Mouse (Mus musculus) limb, embryonic 10.5 days (tissue): ENCODE measurements at regions not wholly inside any gene's neighbourhood (a gene's known extent, or its start where the extent isn't known, plus 50 kb on each side); places are given as distances from the start of the nearest gene placed in this dataset.
"Not testable (repeated sequence)": the region's sequence is repeated elsewhere in the genome, so short reads cannot be mapped to it uniquely, and the experiment has no call there.

ENCODE experiments used
- DNase-seq: peaks from one replicate; pipeline ENCODE4 v3.0.0-alpha.2; 2017; ENCODE audit warnings: low spot score
- H3K27ac ChIP-seq: fragments of 300-500 bp; sonication (generic); 2 replicates; pipeline ENCODE4 v1.5.1; 2016; ENCODE audit warnings: mild to moderate bottlenecking
- H3K27me3 ChIP-seq: fragments of 300-500 bp; sonication (generic); 2 replicates; pipeline ENCODE4 v1.6.1; 2016; ENCODE audit warnings: low read depth, mild to moderate bottlenecking; ENCODE audit not compliant: poor library complexity, severe bottlenecking
- H3K36me3 ChIP-seq: fragments of 300-500 bp; sonication (generic); 2 replicates; pipeline ENCODE4 v1.6.1; 2016; ENCODE audit warnings: mild to moderate bottlenecking, moderate library complexity
- H3K4me1 ChIP-seq: fragments of 300-500 bp; sonication (generic); 2 replicates; pipeline ENCODE4 v1.6.1; 2016
- H3K4me3 ChIP-seq: fragments of 300-500 bp; sonication (generic); 2 replicates; pipeline ENCODE4 v1.5.1; 2016; ENCODE audit warnings: mild to moderate bottlenecking, moderate library complexity
- H3K9me3 ChIP-seq: fragments of 300-500 bp; sonication (generic); replicated peaks from 2 replicates; pipeline ENCODE4 v1.6.1; 2016; ENCODE audit warnings: mild to moderate bottlenecking
- WGBS: fragments of 180-500 bp; shearing (Covaris S2); methylation state at CpG from one replicate; pipeline ENCODE4 v1.1.7; 2016; 5-methylcytosine and 5-hydroxymethylcytosine counted together

DNA sequence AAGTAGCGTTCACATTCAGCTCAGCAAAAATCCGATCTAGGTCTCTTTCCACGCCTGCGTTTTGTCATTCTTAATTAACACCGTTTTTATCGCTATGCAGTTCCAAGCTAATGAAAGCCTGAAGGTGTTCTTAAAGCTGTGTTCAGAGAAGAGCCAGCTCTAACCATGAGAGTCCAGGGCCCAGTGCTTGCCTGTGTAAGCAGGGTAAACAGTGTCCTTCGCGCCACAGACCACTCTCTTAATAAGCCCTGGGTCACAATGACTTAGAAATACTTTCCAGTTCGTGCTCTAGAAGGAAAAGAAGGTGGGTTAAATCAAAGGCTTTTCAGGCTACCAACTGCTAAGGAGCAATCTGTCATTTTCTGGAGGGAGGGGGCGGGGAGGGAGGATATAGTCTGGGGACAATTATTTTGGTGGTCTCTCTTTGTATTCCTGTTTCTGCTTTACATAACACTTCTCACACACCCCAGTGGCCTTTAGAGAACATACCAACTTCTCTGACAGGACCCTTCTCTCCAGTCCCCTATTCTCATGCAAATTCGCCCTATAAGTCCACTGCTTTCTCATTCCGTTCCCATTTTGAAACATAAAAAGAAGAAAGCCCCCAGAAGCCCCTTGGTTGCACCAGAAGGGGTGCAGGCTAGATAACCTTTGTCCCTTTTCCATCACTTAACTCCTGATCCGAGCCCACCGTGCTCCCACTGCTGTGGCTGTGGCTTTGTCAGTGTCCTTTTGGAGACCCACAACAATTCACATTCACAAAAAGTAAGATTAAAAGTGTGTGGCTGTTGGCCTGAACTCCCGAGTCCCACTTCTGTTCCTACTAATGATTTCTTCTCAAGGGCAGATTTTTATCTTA, 63.6 kb downstream of the H2al2a start:
- DNase-seq: no peak
- 46% methylated on average over 15 of the region's 15 CpGs for WGBS
- H3K36me3 ChIP-seq: no peaks in the 10 kb centered on the region
- no peaks in the 10 kb centered on the region for H3K27me3 ChIP-seq
- peak overlapping the region; percentile 68; the same call in 1 of the 2 replicates for H3K27ac ChIP-seq
- no peaks in the 10 kb centered on the region for H3K9me3 ChIP-seq
- peaks cover 15% of the 10 kb centered on the region for H3K4me1 ChIP-seq
- no peak overlapping the region for H3K4me3 ChIP-seq

GRCm38 (mm10) chr2:17932426-17932931, 64.3 kb downstream of the H2al2a start:
- Histone ChIP-seq H3K27ac (peak overlapping the region; percentile 68), H3K4me1 (peaks cover 15% of the 10 kb centered on the region), H3K9me3 (no peaks in the 10 kb centered on the region), H3K27me3 (no peaks in the 10 kb centered on the region), H3K36me3 (no peaks in the 10 kb centered on the region), H3K4me3 (no peak overlapping the region)
- WGBS: 61% methylated on average over 16 of the region's 16 CpGs
- no peak for DNase-seq

DNA sequence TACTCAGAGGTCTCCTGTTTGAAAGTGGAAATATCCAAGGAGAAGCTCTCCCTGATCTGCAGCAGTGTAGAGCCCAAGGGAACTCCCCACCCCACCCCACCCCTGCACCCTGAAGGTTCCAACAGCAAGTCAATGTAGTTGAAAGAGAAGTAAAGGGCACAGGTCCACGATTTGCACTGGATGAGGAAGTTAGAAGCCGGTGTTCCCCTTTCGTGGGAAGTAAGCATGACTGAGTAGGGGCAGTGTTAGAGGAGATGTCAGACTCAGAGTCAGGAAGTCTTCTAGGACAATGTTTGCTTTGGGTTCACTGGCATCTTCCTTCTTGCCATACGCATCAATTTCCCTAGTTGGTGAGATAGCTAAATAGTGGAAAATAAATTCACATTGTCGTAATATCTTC, 64.9 kb downstream of the H2al2a start:
- Histone ChIP-seq H3K9me3 (no peaks in the 10 kb centered on the region), H3K27ac (no peak overlapping the region), H3K4me3 (no peak overlapping the region), H3K36me3 (no peaks in the 10 kb centered on the region), H3K4me1 (peaks cover 15% of the 10 kb centered on the region), H3K27me3 (no peaks in the 10 kb centered on the region)
- no peak for DNase-seq
- 89% methylated on average over 5 of the region's 5 CpGs for WGBS

DNA sequence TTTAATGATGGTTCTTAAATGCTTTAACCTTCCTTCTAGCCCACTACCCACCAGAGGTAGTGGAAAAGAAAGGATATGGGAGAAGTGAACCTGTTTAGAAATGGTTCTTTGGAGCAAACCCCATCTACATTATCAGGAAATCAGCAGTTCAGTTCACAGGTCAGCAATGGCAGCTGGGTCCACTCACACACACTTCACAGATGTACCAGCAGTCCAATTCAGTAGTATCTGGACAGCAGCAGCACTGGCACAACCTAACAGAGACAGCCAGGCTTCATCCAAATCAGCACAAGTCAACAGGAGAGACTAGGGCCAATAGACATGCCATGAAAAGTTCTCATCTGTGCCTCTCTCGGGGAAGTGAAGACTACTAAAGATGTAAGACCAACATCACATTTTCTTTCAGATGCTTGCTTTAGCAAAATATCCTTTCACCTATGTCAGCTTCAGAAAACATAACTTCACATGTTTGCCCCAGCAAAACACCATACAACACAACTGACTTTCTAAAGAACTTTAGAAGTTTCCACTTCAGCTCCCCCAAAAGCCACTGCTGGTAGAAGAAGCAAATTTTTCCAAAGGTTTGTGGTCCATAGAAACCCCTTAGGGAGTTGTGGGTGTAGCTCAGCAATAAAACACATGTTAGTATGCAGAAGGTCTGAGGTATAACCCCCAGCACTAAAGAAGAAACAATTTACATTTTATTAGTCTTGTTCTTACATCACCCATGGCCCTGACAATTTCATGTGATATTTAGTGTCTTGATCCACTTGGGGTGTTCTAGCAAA, 77.7 kb downstream of the H2al2a start:
- H3K4me1 ChIP-seq: peaks cover 5% of the 10 kb centered on the region; the same call in 1 of the 2 replicates
- WGBS: 87% methylated on average over 1 of the region's 1 CpGs
- no peaks in the 10 kb centered on the region for H3K9me3 ChIP-seq
- no peak overlapping the region for H3K27ac ChIP-seq
- H3K4me3 ChIP-seq: no peak overlapping the region
- no peak for DNase-seq
- H3K27me3 ChIP-seq: no peaks in the 10 kb centered on the region
- no peaks in the 10 kb centered on the region for H3K36me3 ChIP-seq

GRCm38 (mm10) chr2:17917238-17917946, 79.4 kb downstream of the H2al2a start:
- peaks cover 5% of the 10 kb centered on the region; the same call in 1 of the 2 replicates for H3K4me1 ChIP-seq
- H3K36me3 ChIP-seq: no peaks in the 10 kb centered on the region
- H3K27ac ChIP-seq: no peak overlapping the region
- H3K27me3 ChIP-seq: no peaks in the 10 kb centered on the region
- DNase-seq: no peak
- no peaks in the 10 kb centered on the region for H3K9me3 ChIP-seq
- H3K4me3 ChIP-seq: no peak overlapping the region
- WGBS: 35% methylated on average over 8 of the region's 8 CpGs

GRCm38 (mm10) chr2:17902616-17903015, 94.1 kb downstream of the H2al2a start:
- WGBS: 96% methylated on average over 1 of the region's 1 CpGs
- no peak for DNase-seq
- Histone ChIP-seq H3K9me3 (no peaks in the 10 kb centered on the region), H3K4me3 (no peak overlapping the region), H3K27me3 (peaks cover 20% of the 10 kb centered on the region), H3K4me1 (peaks cover 10% of the 10 kb centered on the region; the same call in 1 of the 2 replicates), H3K27ac (no peak overlapping the region), H3K36me3 (no peaks in the 10 kb centered on the region)

DNA sequence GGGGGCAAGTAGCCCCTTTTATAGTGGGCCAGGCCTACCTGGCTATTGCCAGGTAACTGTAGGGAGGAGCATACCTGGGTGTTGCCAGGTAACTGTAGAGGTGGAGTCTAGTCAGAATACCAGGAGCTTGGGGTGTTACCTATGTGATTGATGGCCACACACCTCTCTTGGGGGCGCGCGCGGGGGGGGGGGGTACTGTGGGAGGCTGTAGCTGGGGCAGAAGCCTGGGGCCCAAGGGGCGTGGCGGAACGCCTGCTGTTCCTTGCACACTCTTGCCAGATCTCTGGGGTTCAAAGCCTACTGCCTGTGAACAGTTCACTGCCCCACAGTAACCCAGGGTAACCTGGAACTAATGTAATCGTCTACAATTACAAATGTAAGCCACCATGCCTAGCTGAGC, 96.6 kb downstream of the H2al2a start:
- Histone ChIP-seq H3K36me3 (no peaks in the 10 kb centered on the region), H3K4me1 (peaks cover 10% of the 10 kb centered on the region; the same call in 1 of the 2 replicates), H3K9me3 (no peaks in the 10 kb centered on the region), H3K27me3 (peaks cover 20% of the 10 kb centered on the region), H3K27ac (no peak overlapping the region), H3K4me3 (no peak overlapping the region)
- WGBS: 39% methylated on average over 8 of the region's 8 CpGs
- DNase-seq: no peak

GRCm38 (mm10) chr2:17898780-17899179, 98.0 kb downstream of the H2al2a start:
- Histone ChIP-seq H3K4me1 (peaks cover 10% of the 10 kb centered on the region; the same call in 1 of the 2 replicates), H3K9me3 (no peaks in the 10 kb centered on the region), H3K4me3 (no peak overlapping the region), H3K27me3 (peaks cover 20% of the 10 kb centered on the region), H3K36me3 (no peaks in the 10 kb centered on the region), H3K27ac (no peak overlapping the region)
- DNase-seq: no peak
- 20% methylated on average over 3 of the region's 3 CpGs for WGBS

DNA sequence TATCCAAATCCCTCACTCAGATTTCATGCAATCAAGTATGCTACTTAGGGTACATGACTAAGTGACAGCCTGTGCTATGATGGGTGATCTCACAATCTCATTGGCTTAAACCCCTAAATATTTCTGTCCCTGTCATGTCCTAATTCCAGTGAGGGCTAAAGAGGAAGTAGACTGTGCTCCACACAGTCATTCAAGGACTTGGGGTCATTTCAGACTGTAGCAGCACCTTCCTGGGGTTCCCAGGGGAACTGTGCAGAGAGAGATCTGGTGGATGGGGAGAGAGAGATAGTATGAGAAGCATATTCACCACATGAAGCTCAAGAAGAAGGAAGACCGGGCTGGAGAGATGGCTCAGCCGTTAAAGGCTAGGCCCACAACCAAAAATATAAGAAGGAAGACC, 100.7 kb downstream of the H2al2a start:
- WGBS: 91% methylated on average over 2 of the region's 2 CpGs

DNA sequence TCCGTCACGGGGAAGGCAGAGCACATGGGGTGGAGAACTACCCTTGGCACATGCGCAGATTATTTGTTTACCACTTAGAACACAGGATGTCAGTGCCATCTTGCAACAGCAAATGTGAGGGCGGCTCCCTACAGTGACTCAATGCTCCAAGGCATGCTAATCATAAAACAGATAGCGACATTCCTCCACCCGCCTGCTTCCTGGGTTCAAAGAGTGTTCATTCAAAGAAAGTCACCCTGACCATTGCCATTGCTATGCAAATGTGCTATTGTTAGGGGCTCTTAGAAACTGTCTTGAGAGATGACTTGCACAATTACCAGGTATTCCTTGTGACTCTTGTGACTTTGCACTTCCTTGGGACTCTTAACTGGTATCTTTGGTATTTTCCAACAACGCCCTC, 104.1 kb downstream of the H2al2a start:
- WGBS: 93% methylated on average over 7 of the region's 7 CpGs
- not testable (repeated sequence) for DNase-seq, H3K27me3 ChIP-seq

More for the DNA sequence above, 100.7 kb downstream of the H2al2a start:
- Histone ChIP-seq H3K4me1 (peaks cover 10% of the 10 kb centered on the region; the same call in 1 of the 2 replicates), H3K4me3 (no peak overlapping the region), H3K9me3 (no peaks in the 10 kb centered on the region), H3K27me3 (peaks cover 20% of the 10 kb centered on the region), H3K27ac (no peak overlapping the region), H3K36me3 (no peaks in the 10 kb centered on the region)
- no peak for DNase-seq

DNA sequence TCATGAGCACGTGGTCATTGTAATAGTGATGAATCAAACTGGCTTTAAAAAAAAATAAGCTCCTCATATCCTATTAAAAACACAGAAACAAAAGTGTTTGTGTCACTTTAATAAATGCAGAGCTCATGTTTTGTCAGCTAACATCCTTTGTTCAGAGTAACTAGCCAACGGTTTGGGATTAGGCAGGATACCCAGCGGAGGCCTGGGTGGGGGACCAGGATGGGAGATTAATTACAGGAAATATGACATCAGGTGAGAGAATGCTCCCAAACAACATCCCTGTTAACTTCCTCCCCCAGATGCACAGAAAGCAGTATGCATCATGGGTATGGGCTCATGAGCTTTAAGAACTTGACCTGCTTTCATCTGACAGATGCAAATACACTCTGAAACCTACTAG, 109.1 kb downstream of the H2al2a start:
- Histone ChIP-seq H3K27me3 (no peaks in the 10 kb centered on the region), H3K4me3 (no peak overlapping the region), H3K4me1 (no peaks in the 10 kb centered on the region), H3K36me3 (no peaks in the 10 kb centered on the region), H3K9me3 (no peaks in the 10 kb centered on the region), H3K27ac (no peak overlapping the region)
- no peak for DNase-seq
- WGBS: 72% methylated on average over 3 of the region's 3 CpGs

More for the DNA sequence above, 104.1 kb downstream of the H2al2a start:
- H3K36me3 ChIP-seq, H3K27ac ChIP-seq, H3K4me3 ChIP-seq, H3K9me3 ChIP-seq, H3K4me1 ChIP-seq: not testable (repeated sequence)

- Histone ChIP-seq H3K4me3 (no peak overlapping the region), H3K9me3 (no peaks in the 10 kb centered on the region), H3K36me3 (no peaks in the 10 kb centered on the region), H3K27me3 (no peaks in the 10 kb centered on the region), H3K4me1 (peaks cover 7% of the 10 kb centered on the region; the same call in 1 of the 2 replicates), H3K27ac (no peak overlapping the region)
- 85% methylated on average over 12 of the region's 12 CpGs for WGBS
- DNase-seq: no peak
These were observed 114.4 kb downstream of the H2al2a start for GRCm38 (mm10) chr2:17882389-17882788.
